Mouse (Mus musculus): ENCODE results near the gene Pkd1.
A peak's percentile ranks its signal among the peaks of the same experiment; 100 is the strongest.

Gene Pkd1

GRCm38 (mm10) chr17:24533099-24533992, 16.3 kb upstream of the Pkd1 start:
- peak; percentile 55 for DNase-seq (ENCODE audit: low spot score)

- no peak for DNase-seq (ENCODE audit: low spot score)
Observed at GRCm38 (mm10) chr17:24534160-24534718, 15.4 kb upstream of the Pkd1 start, which contains the start of gene Rab26. TSS of gene Rab26 (minus strand) at chr17:24534210.

GRCm38 (mm10) chr17:24535300-24535699, 14.3 kb upstream of the Pkd1 start:
- no peak for DNase-seq (ENCODE audit: low spot score)

- no peak for DNase-seq (ENCODE audit: low spot score)
Observed at GRCm38 (mm10) chr17:24537536-24537935, 12.1 kb upstream of the Pkd1 start.

- DNase-seq (ENCODE audit: low spot score), result peak; percentile 41
Observed at GRCm38 (mm10) chr17:24538950-24539349, 10.7 kb upstream of the Pkd1 start.

GRCm38 (mm10) chr17:24540375-24540774, 9.3 kb upstream of the Pkd1 start:
- DNase-seq (ENCODE audit: low spot score), result no peak

- no peak for DNase-seq (ENCODE audit: low spot score)
Observed at GRCm38 (mm10) chr17:24544613-24545012, 5.0 kb upstream of the Pkd1 start.

GRCm38 (mm10) chr17:24545247-24545646, 4.4 kb upstream of the Pkd1 start:
- DNase-seq (ENCODE audit: low spot score), result no peak

GRCm38 (mm10) chr17:24546234-24546633, 3.4 kb upstream of the Pkd1 start:
- no peak for DNase-seq (ENCODE audit: low spot score)

- peak; percentile 62 for DNase-seq (ENCODE audit: low spot score)
Observed at GRCm38 (mm10) chr17:24548435-24548834, 1.2 kb upstream of the Pkd1 start.

GRCm38 (mm10) chr17:24548921-24549617, 565 bp upstream of the Pkd1 start:
- peak; percentile 82 for DNase-seq (ENCODE audit: low spot score)

GRCm38 (mm10) chr17:24550416-24551049, 899 bp downstream of the Pkd1 start:
- DNase-seq (ENCODE audit: low spot score), result peak; percentile 94

- DNase-seq (ENCODE audit: low spot score), result no peak
Observed at GRCm38 (mm10) chr17:24551050-24551444, 1.4 kb downstream of the Pkd1 start.

- DNase-seq (ENCODE audit: low spot score), result no peak
Observed at GRCm38 (mm10) chr17:24557091-24557490, 7.5 kb downstream of the Pkd1 start.

GRCm38 (mm10) chr17:24558600-24559099, 9.0 kb downstream of the Pkd1 start:
- no peak for DNase-seq (ENCODE audit: low spot score)

- no peak for DNase-seq (ENCODE audit: low spot score)
Observed at GRCm38 (mm10) chr17:24559146-24559545, 9.5 kb downstream of the Pkd1 start.

GRCm38 (mm10) chr17:24560301-24561028, 10.8 kb downstream of the Pkd1 start:
- no peak for DNase-seq (ENCODE audit: low spot score)

GRCm38 (mm10) chr17:24561592-24561991, 12.0 kb downstream of the Pkd1 start:
- DNase-seq (ENCODE audit: low spot score), result no peak

- DNase-seq (ENCODE audit: low spot score), result no peak
Observed at GRCm38 (mm10) chr17:24563638-24564037, 14.0 kb downstream of the Pkd1 start.

GRCm38 (mm10) chr17:24564422-24564821, 14.8 kb downstream of the Pkd1 start:
- DNase-seq (ENCODE audit: low spot score), result no peak

- DNase-seq (ENCODE audit: low spot score), result no peak
Observed at GRCm38 (mm10) chr17:24565092-24565491, 15.5 kb downstream of the Pkd1 start.
